Mouse (Mus musculus): ENCODE data around the gene Gpr19. TPM values are rescaled to one million over a fixed set of nuclear protein-coding genes. Genes with fewer than 3 reads are reported as not detected.

Gene Gpr19
- polyA plus RNA-seq, 1 experiment from 2014 or later = 46.8 TPM

DNA sequence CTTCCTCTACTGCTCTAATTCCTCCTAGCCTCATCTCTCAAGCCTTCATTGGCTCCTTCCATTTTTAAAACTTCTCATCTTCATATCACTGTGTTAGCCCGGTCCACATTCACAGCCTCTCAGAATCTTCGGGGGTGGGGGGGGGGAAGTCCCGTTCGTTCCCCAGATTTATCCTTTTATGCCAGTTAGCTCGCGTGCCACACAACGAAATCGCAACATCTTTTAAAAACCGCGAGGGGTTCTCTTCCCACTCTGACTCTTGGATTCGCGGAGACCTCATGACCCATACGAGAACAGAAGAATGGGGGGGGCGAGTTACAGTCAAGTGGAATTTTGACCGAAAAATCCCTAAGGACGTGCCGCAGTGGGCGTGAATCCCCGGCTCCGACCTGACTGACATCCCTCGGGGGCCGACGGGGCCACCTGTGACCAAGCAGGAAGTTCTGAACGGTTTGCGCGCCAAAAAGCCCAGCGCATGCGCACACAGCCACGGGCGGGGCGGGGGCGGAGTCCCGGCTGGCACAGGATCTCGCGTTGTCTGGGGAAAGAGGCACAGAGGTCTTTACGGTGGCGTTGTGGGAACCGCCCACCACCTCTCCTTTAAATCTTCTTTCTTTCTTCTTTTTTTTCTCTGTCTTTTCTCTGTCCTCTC is 809 bp downstream of the Gpr19 start:
- no peaks in the 10 kb centered on the region for H3K9me3 ChIP-seq (replicated peaks; ENCODE audit: control insufficient read depth, low read length, poor library complexity, severe bottlenecking)
- peak overlapping the region; percentile 91 for H3K9ac ChIP-seq (ENCODE audit: low read depth, low read length)
- H3K4me3 ChIP-seq (ENCODE audit: low read depth, low read length) = peak overlapping the region; percentile 62
- WGBS = under 1% methylated on average over 38 of the region's 38 CpGs
- peak; percentile 95 for ATAC-seq
- no peaks in the 10 kb centered on the region for H3K27me3 ChIP-seq (ENCODE audit: control insufficient read depth, insufficient read depth, low read depth, low read length)
- H3K4me2 ChIP-seq (ENCODE audit: low read length) = peak overlapping the region; percentile 82
- H3K27ac ChIP-seq (ENCODE audit: low read length) = peak overlapping the region; percentile 100
- H3K36me3 ChIP-seq (ENCODE audit: control insufficient read depth, insufficient read depth, low read length) = no peaks in the 10 kb centered on the region
- peaks cover 8% of the 10 kb centered on the region for H3K4me1 ChIP-seq (ENCODE audit: control insufficient read depth, insufficient read depth, low read length)

DNA sequence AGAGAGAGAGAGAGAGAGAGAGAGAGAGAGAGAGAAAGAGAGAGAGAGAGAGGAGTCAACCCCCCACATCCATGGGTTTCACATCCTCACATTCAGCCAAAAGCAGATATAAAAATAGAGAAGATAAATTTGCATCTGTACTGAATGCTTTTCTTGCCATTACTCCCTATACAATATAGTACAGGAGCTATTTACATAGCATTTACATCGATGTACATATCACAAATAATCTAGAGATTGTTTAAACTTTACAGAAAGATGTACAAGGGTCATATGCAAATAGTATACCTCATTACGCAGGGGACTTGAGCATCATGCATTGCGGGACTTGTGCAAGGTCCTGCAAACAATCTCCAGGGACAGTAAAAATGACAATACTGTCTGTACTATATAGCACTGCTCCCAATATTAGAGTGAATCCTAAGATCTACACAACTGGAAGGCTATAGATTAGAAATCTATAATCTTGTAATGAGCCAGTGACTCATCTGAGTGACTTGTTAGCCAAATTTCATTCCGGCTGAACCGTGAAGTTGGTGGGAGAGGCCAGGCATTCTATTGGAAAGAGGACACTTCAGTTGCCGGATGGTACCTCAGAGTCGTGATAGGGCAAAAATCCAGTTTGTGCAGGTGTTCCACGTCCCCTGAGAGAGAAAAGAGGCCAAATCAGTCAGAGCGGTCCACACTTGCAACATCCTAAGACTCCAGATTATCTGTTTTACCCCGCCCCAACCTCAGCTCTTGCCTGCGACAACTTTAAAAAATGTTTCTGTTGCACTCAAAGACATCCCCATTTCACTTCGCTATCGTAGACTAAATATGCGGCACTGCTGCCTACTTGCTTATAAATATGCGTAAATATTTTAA is 1.6 kb downstream of the Gpr19 start:
- peak overlapping the region; percentile 62 for H3K4me3 ChIP-seq (ENCODE audit: low read depth, low read length)
- no peaks in the 10 kb centered on the region for H3K9me3 ChIP-seq (replicated peaks; ENCODE audit: control insufficient read depth, low read length, poor library complexity, severe bottlenecking)
- H3K36me3 ChIP-seq (ENCODE audit: control insufficient read depth, insufficient read depth, low read length) = no peaks in the 10 kb centered on the region
- 52% methylated on average over 15 of the region's 15 CpGs for whole genome bisulfite sequencing
- peak overlapping the region; percentile 82 for H3K4me2 ChIP-seq (ENCODE audit: low read length)
- no peaks in the 10 kb centered on the region for H3K27me3 ChIP-seq (ENCODE audit: control insufficient read depth, insufficient read depth, low read depth, low read length)
- H3K9ac ChIP-seq (ENCODE audit: low read depth, low read length) = peak overlapping the region; percentile 91; the same call in 1 of the 2 replicates
- no peak overlapping the region for H3K27ac ChIP-seq (ENCODE audit: low read length)
- 0 out of 2 replicates have a peak, but pooled peaks have one; percentile 0 for ATAC-seq
- peaks cover 8% of the 10 kb centered on the region for H3K4me1 ChIP-seq (ENCODE audit: control insufficient read depth, insufficient read depth, low read length)

DNA sequence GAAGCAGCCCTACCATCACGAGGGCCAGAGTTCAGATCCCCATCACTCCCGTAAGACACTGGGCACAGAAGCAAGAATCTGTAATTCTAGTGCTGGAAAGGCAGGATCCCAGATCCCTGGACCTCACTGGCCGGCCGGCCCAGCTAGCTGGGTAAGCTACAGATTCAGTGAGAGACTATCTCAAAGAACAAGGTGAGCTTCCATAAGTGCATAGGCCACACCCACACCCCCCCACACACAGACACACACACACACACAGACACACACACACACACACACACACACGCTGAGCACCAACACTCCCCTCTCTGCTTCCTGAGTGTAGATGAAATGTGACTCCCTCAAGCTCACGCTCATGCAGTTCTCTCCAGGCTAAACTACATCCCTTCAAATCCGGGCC is 7.9 kb downstream of the Gpr19 start:
- Histone ChIP-seq H3K9me3 (replicated peaks; ENCODE audit: control insufficient read depth, low read length, poor library complexity, severe bottlenecking) (no peaks in the 10 kb centered on the region), H3K4me3 (ENCODE audit: low read depth, low read length) (no peak overlapping the region), H3K27ac (ENCODE audit: low read length) (no peak overlapping the region), H3K4me1 (ENCODE audit: control insufficient read depth, insufficient read depth, low read length) (peaks cover 24% of the 10 kb centered on the region), H3K4me2 (ENCODE audit: low read length) (no peak overlapping the region), H3K36me3 (ENCODE audit: control insufficient read depth, insufficient read depth, low read length) (no peaks in the 10 kb centered on the region), H3K9ac (ENCODE audit: low read depth, low read length) (no peak overlapping the region), H3K27me3 (ENCODE audit: control insufficient read depth, insufficient read depth, low read depth, low read length) (no peaks in the 10 kb centered on the region)
- WGBS = 91% methylated on average over 7 of the region's 7 CpGs
- ATAC-seq = no peak

DNA sequence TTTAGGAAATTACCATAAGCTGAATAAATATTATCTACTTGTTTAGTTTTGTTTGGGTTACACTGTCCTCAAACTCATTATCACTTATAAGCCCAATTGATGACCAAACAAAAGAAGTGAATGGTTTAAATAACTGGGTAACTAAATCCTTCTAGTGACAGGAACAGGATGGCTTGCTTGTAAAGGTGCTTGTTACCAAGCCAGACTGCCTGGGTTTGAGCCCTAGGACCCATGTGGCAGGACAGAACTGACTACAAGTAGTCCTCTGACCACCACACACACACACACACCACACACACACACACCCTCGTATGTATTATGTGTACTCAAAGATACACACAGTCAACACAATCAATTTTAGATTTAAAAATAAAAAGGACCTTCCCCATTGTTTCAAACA is 8.6 kb downstream of the Gpr19 start:
- no peaks in the 10 kb centered on the region for H3K9me3 ChIP-seq (replicated peaks; ENCODE audit: control insufficient read depth, low read length, poor library complexity, severe bottlenecking)
- peak overlapping the region; percentile 95 for H3K27ac ChIP-seq (ENCODE audit: low read length)
- H3K27me3 ChIP-seq (ENCODE audit: control insufficient read depth, insufficient read depth, low read depth, low read length) = no peaks in the 10 kb centered on the region
- no peak for ATAC-seq
- WGBS = 85% methylated on average over 1 of the region's 1 CpGs
- H3K36me3 ChIP-seq (ENCODE audit: control insufficient read depth, insufficient read depth, low read length) = no peaks in the 10 kb centered on the region
- H3K4me2 ChIP-seq (ENCODE audit: low read length) = no peak overlapping the region
- no peak overlapping the region for H3K9ac ChIP-seq (ENCODE audit: low read depth, low read length)
- peaks cover 31% of the 10 kb centered on the region for H3K4me1 ChIP-seq (ENCODE audit: control insufficient read depth, insufficient read depth, low read length)
- H3K4me3 ChIP-seq (ENCODE audit: low read depth, low read length) = no peak overlapping the region

DNA sequence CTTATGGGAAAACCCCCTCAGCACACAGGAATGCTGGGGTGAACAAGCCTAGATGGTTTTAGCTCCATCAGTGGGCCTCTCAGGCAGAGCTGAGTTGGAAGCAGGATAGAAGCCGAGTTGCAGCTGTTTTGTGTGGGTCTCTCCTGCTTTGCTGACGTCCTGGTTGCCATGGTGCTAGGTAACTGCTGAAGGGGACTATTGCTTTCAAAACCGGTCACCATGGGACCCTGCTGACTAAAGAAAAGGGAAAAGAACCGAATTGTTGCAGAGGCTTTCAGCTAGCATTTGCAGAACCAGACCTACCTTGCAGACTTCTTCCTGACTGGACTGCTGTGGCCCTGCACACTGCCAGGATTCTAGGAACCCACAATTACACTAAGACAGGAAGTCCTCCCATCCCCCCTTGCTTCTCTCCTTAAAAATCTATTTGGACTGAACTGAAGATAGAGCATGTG is 9.8 kb downstream of the Gpr19 start:
- Histone ChIP-seq H3K27me3 (ENCODE audit: control insufficient read depth, insufficient read depth, low read depth, low read length) (no peaks in the 10 kb centered on the region), H3K27ac (ENCODE audit: low read length) (peak overlapping the region; percentile 95), H3K4me2 (ENCODE audit: low read length) (peak overlapping the region; percentile 74), H3K36me3 (ENCODE audit: control insufficient read depth, insufficient read depth, low read length) (no peaks in the 10 kb centered on the region), H3K9ac (ENCODE audit: low read depth, low read length) (peak overlapping the region; percentile 31; the same call in 1 of the 2 replicates), H3K4me3 (ENCODE audit: low read depth, low read length) (peak overlapping the region; percentile 58), H3K4me1 (ENCODE audit: control insufficient read depth, insufficient read depth, low read length) (peaks cover 41% of the 10 kb centered on the region), H3K9me3 (replicated peaks; ENCODE audit: control insufficient read depth, low read length, poor library complexity, severe bottlenecking) (no peaks in the 10 kb centered on the region)
- peak; percentile 77 for ATAC-seq
- 2% methylated on average over 4 of the region's 4 CpGs for WGBS

DNA sequence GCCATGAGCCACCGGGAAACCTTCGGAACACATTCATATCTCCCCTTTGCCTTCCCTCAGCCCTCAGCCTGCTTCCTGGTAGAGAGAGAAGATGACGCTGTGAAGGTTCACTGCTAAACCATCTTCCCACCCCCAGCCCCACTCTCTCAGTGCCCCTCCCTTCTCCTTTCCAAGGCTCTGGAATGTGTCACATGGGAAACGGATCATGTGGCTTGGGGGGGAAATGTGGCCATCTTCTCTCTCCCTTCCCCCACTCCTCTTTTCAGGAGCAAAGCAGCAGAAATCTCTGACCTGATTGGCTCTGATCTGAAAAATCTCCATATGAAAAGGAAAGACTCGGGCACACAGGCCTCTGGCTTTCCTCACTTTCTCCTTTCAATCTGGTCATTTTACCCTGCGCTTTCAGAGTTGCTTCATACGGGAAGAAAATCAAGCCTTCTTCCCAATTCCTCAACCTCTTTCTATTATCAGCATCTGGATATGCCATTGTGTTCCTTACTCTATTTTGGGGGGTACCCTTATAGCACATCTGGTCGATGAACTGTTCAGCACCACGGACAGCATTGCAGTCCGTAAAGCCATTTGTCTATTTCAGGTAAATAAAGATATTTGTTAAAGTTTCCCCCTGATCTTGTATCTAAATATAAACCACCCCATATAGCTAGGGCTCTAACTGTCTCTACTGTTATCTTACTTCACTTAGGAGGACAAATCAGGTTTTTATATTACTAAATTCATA is 10.5 kb downstream of the Gpr19 start:
- peak overlapping the region; percentile 95 for H3K27ac ChIP-seq (ENCODE audit: low read length)
- under 1% methylated on average over 10 of the region's 10 CpGs for WGBS
- H3K9ac ChIP-seq (ENCODE audit: low read depth, low read length) = peak overlapping the region; percentile 66
- peak; percentile 91 for ATAC-seq
- H3K4me3 ChIP-seq (ENCODE audit: low read depth, low read length) = peak overlapping the region; percentile 58
- peak overlapping the region; percentile 74 for H3K4me2 ChIP-seq (ENCODE audit: low read length)
- H3K9me3 ChIP-seq (replicated peaks; ENCODE audit: control insufficient read depth, low read length, poor library complexity, severe bottlenecking) = no peaks in the 10 kb centered on the region
- H3K4me1 ChIP-seq (ENCODE audit: control insufficient read depth, insufficient read depth, low read length) = peaks cover 45% of the 10 kb centered on the region
- no peaks in the 10 kb centered on the region for H3K36me3 ChIP-seq (ENCODE audit: control insufficient read depth, insufficient read depth, low read length)
- no peaks in the 10 kb centered on the region for H3K27me3 ChIP-seq (ENCODE audit: control insufficient read depth, insufficient read depth, low read depth, low read length)

DNA sequence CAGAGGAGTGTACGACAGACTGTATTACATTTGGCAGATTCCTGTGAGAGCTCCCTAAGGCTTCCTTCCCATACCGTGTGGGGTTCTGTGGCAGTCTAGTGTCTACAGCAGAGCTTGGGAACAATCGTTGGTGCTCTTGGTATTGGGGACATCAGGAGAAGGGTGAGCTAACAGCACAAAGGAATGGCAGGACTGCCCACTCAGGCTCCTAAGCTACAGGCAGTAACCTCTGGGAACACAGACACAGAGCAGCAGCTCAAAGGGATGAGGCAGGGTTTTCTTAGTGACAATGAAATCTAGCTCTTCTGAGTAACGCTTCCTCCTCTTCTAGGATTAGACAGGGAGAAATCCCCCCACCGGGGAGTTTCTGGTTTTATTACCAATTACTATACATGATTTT is 11.4 kb downstream of the Gpr19 start:
- peak overlapping the region; percentile 95 for H3K27ac ChIP-seq (ENCODE audit: low read length)
- H3K9me3 ChIP-seq (replicated peaks; ENCODE audit: control insufficient read depth, low read length, poor library complexity, severe bottlenecking) = no peaks in the 10 kb centered on the region
- H3K27me3 ChIP-seq (ENCODE audit: control insufficient read depth, insufficient read depth, low read depth, low read length) = no peaks in the 10 kb centered on the region
- ATAC-seq = peak; percentile 49
- no peaks in the 10 kb centered on the region for H3K36me3 ChIP-seq (ENCODE audit: control insufficient read depth, insufficient read depth, low read length)
- H3K9ac ChIP-seq (ENCODE audit: low read depth, low read length) = peak overlapping the region; percentile 66
- peaks cover 45% of the 10 kb centered on the region for H3K4me1 ChIP-seq (ENCODE audit: control insufficient read depth, insufficient read depth, low read length)
- WGBS = 5% methylated on average over 5 of the region's 5 CpGs
- H3K4me2 ChIP-seq (ENCODE audit: low read length) = peak overlapping the region; percentile 74
- H3K4me3 ChIP-seq (ENCODE audit: low read depth, low read length) = peak overlapping the region; percentile 58

DNA sequence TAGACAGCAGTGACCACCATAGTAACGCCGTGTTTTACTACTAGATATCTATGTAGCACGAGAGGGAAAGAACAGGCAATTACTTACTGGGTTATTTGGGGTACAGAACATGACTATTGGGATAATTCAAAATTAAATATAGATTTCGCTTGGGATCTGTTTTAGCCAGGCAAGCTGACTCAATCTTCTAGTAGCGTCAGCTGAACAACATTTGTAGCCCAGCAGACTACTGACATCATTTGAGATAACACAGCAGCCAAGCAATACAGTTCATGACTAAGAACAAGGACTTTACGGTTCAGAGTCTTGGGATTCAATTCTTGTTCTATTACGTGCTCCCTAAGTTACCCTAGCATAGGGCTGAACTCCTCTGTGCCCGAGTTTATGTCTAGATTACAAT is 11.9 kb downstream of the Gpr19 start:
- WGBS = 57% methylated on average over 8 of the region's 8 CpGs
- H3K36me3 ChIP-seq (ENCODE audit: control insufficient read depth, insufficient read depth, low read length) = no peaks in the 10 kb centered on the region
- H3K9me3 ChIP-seq (replicated peaks; ENCODE audit: control insufficient read depth, low read length, poor library complexity, severe bottlenecking) = no peaks in the 10 kb centered on the region
- peak overlapping the region; percentile 74 for H3K4me2 ChIP-seq (ENCODE audit: low read length)
- ATAC-seq = no peak
- peaks cover 46% of the 10 kb centered on the region for H3K4me1 ChIP-seq (ENCODE audit: control insufficient read depth, insufficient read depth, low read length)
- H3K9ac ChIP-seq (ENCODE audit: low read depth, low read length) = peak overlapping the region; percentile 66
- H3K27ac ChIP-seq (ENCODE audit: low read length) = peak overlapping the region; percentile 95
- peak overlapping the region; percentile 58 for H3K4me3 ChIP-seq (ENCODE audit: low read depth, low read length)
- no peaks in the 10 kb centered on the region for H3K27me3 ChIP-seq (ENCODE audit: control insufficient read depth, insufficient read depth, low read depth, low read length)
